Mouse (Mus musculus) liver, embryonic 16.5 days (tissue): ENCODE measurements around the gene Olfr324. TPM values are rescaled to one million over a fixed set of nuclear protein-coding genes. Genes with fewer than 3 reads are reported as not detected.
A peak's percentile ranks its signal among the peaks of the same experiment; 100 is the strongest.

Experiments used
- ATAC-seq: fragments of 200-750 bp; cut with Nextera tagmentation; 2 replicates; pipeline ENCODE4 v1.8.0; 2017; ENCODE audit warnings: low read depth, mild to moderate bottlenecking, moderate number of reproducible peaks, moderate library complexity
- H3K27ac ChIP-seq: fragments of 300-500 bp; sonication (generic); 2 replicates; pipeline ENCODE4 v1.5.1; 2014; ENCODE audit warnings: mild to moderate bottlenecking, low read length
- H3K27me3 ChIP-seq: fragments of 300-500 bp; sonication (generic); 2 replicates; pipeline ENCODE4 v1.6.1; 2014; ENCODE audit warnings: low read depth, low read length, mixed read lengths; ENCODE audit not compliant: control insufficient read depth, insufficient read depth
- H3K36me3 ChIP-seq: fragments of 300-500 bp; sonication (generic); 2 replicates; pipeline ENCODE4 v1.6.1; 2014; ENCODE audit warnings: mild to moderate bottlenecking; ENCODE audit not compliant: control insufficient read depth, insufficient read depth
- H3K4me1 ChIP-seq: fragments of 300-500 bp; sonication (generic); 2 replicates; pipeline ENCODE4 v1.6.1; 2014; ENCODE audit warnings: low read depth, low read length, mixed read lengths; ENCODE audit not compliant: control insufficient read depth
- H3K4me2 ChIP-seq: fragments of 300-500 bp; sonication (generic); 2 replicates; pipeline ENCODE4 v1.6.1; 2014; ENCODE audit warnings: low read depth, low read length, mixed read lengths
- H3K4me3 ChIP-seq: fragments of 300-500 bp; sonication (generic); 2 replicates; pipeline ENCODE4 v1.5.1; 2014; ENCODE audit warnings: low read depth, mild to moderate bottlenecking, low read length
- H3K9ac ChIP-seq: fragments of 300-500 bp; sonication (generic); 2 replicates; pipeline ENCODE4 v1.6.1; 2014; ENCODE audit warnings: low read depth, low read length
- H3K9me3 ChIP-seq: fragments of 300-500 bp; sonication (generic); replicated peaks from 2 replicates; pipeline ENCODE4 v1.6.1; 2016; ENCODE audit warnings: low read length; ENCODE audit not compliant: control insufficient read depth
- WGBS: fragments of 180-500 bp; shearing (Covaris S2); extraction: QIAGEN DNeasy Blood & Tissue Kit; methylation state at CpG from one replicate; pipeline ENCODE4 v1.1.7; 2014; ENCODE audit not compliant: insufficient replicate concordance; 5-methylcytosine and 5-hydroxymethylcytosine counted together
- polyA plus RNA-seq: library from polyadenylated mRNA; unstranded; fragments of >200 nt; fragmentation: Nextera tagmentation; extraction: Ambion mirVana; gene quantifications from 2 replicates; pipeline ENCODE4 v1.2.1, GENCODE M21; 2015

Olfr324 gene
- polyA plus RNA-seq, 1 experiment from 2014 or later = not detected

DNA sequence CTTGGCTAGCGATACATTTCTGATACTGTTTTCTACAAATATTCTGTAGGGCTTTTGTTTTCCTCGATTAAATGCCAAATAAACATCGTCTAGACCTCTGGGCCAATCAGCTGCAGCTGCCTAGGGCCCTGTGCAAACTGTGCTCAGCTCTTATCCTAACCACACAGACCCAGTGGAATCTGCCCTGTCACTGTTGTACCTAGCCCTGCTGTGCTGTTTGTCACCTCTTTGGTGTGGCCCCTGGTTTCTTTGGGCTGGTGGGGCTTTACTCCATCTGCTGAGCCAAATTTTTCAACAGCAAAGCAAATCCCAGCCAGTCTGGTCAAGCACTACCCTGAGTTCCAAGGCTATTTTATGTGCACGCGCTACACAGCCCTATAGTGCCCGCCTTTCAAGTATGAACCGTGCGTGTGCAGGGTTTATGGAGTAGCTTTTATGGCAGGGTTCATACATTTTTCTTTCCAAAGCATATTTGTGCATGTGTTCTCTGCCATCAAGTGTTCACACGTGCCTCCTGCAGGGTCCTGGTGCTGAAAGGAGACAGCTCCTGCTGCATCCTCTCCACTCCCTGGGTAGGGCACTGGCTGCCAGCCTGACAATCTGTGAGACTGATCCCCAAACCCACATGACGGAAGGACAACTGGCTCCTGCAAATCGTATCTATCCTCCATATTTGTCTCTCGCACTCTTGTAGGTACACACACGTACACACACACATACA is 46.9 kb downstream of the Olfr324 start:
- Histone ChIP-seq H3K4me2 (peak overlapping the region; percentile 73), H3K27ac (peak overlapping the region; percentile 100), H3K9ac (peak overlapping the region; percentile 89), H3K4me3 (peak overlapping the region; percentile 73), H3K4me1 (peaks cover 19% of the 10 kb centered on the region), H3K36me3 (peaks cover 24% of the 10 kb centered on the region), H3K27me3 (no peaks in the 10 kb centered on the region), H3K9me3 (no peaks in the 10 kb centered on the region)
- 37% methylated on average over 13 of the region's 13 CpGs for WGBS
- peak; percentile 98 for ATAC-seq

DNA sequence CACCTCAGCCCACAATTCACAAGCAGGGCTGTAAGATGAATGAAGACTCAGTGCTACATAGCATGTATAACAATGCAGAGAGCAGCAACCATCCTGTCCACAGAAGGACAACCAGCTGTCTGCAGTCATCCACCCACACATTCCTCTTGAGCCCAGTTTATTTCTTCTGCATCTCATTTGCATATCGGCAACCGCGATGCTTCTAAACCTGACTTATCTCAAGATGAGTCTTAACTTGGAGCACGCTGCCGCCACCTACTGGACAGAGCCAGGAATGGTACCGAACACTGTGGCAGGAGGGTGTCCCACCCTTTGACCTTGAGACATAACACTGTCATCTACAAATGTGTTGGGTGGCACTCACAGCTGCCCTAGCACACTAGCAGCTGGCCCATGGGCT is 48.4 kb downstream of the Olfr324 start:
- no peaks in the 10 kb centered on the region for H3K27me3 ChIP-seq
- H3K27ac ChIP-seq = peak overlapping the region; percentile 100
- H3K9ac ChIP-seq = peak overlapping the region; percentile 50

More for the DNA sequence above, 48.4 kb downstream of the Olfr324 start:
- Histone ChIP-seq H3K9me3 (no peaks in the 10 kb centered on the region), H3K4me2 (peak overlapping the region; percentile 73), H3K4me3 (peak overlapping the region; percentile 40), H3K36me3 (peaks cover 34% of the 10 kb centered on the region), H3K4me1 (peaks cover 18% of the 10 kb centered on the region)
- ATAC-seq = no peak
- 25% methylated on average over 6 of the region's 6 CpGs for WGBS

Other genes with a start within 250 kb of the Olfr324 start
- gene Lypd8, start 216.1 kb upstream of the Olfr324 start, polyA plus RNA-seq = 0.16 and 12.0 TPM in 2 replicates
- gene 1810065E05Rik, start 174.0 kb upstream of the Olfr324 start, polyA plus RNA-seq = not detected in 2 replicates
- not detected in 2 replicates for gene Gm12253, start 162.6 kb upstream of the Olfr324 start, polyA plus RNA-seq
- not detected in 2 replicates for gene Lypd9, start 142.2 kb upstream of the Olfr324 start, polyA plus RNA-seq
- gene Olfr30, start 132.8 kb upstream of the Olfr324 start, polyA plus RNA-seq = not detected in 2 replicates
- gene Olfr332, start 102.6 kb upstream of the Olfr324 start, polyA plus RNA-seq = not detected in 2 replicates
- gene Olfr331, start 92.5 kb upstream of the Olfr324 start, polyA plus RNA-seq = not detected in 2 replicates
- gene Olfr330, start 60.3 kb upstream of the Olfr324 start, polyA plus RNA-seq = not detected in 2 replicates
- not detected in 2 replicates for gene Olfr329-ps, start 48.7 kb upstream of the Olfr324 start, polyA plus RNA-seq
- not detected in 2 replicates for gene Olfr328, start 39.5 kb upstream of the Olfr324 start, polyA plus RNA-seq
- gene Olfr224, start 24.6 kb upstream of the Olfr324 start, polyA plus RNA-seq = not detected in 2 replicates
- not detected in 2 replicates for gene Olfr325, start 17.4 kb upstream of the Olfr324 start, polyA plus RNA-seq
- not detected in 2 replicates for gene 2210407C18Rik, start 21.0 kb downstream of the Olfr324 start, polyA plus RNA-seq
- gene Olfr323, start 35.4 kb downstream of the Olfr324 start, polyA plus RNA-seq = not detected in 2 replicates
- gene Trim58, start 45.4 kb downstream of the Olfr324 start, polyA plus RNA-seq = 12.7 and 15.7 TPM in 2 replicates
- gene Olfr322, start 63.7 kb downstream of the Olfr324 start, polyA plus RNA-seq = 0.08 TPM in 1 of 2 replicates, not detected in the other
- not detected in 2 replicates for gene Olfr320, start 86.0 kb downstream of the Olfr324 start, polyA plus RNA-seq
- not detected in 2 replicates for gene Olfr319, start 104.0 kb downstream of the Olfr324 start, polyA plus RNA-seq
- not detected in 2 replicates for gene Olfr318, start 128.9 kb downstream of the Olfr324 start, polyA plus RNA-seq
- not detected in 2 replicates for gene Olfr317, start 144.1 kb downstream of the Olfr324 start, polyA plus RNA-seq
- gene Olfr316, start 157.6 kb downstream of the Olfr324 start, polyA plus RNA-seq = not detected in 2 replicates
- not detected in 2 replicates for gene Olfr315, start 178.1 kb downstream of the Olfr324 start, polyA plus RNA-seq
- gene Olfr314, start 187.8 kb downstream of the Olfr324 start, polyA plus RNA-seq = not detected in 2 replicates
- gene Fam183b, start 206.8 kb downstream of the Olfr324 start, polyA plus RNA-seq = 0.17 TPM in 1 of 2 replicates, not detected in the other
- not detected in 2 replicates for gene Olfr313, start 219.9 kb downstream of the Olfr324 start, polyA plus RNA-seq
- not detected in 2 replicates for gene Olfr312, start 234.1 kb downstream of the Olfr324 start, polyA plus RNA-seq
- not detected in 2 replicates for gene Olfr311, start 244.1 kb downstream of the Olfr324 start, polyA plus RNA-seq